Mouse (Mus musculus): Measurements from ENCODE around the gene Gfy. TPM values are rescaled to one million over a fixed set of nuclear protein-coding genes. Genes with fewer than 3 reads are reported as not detected.

The Gfy gene
- not detected for total RNA-seq (2023)

GRCm38 (mm10) chr7:45179469-45179868, at the start of gene Gfy:
TSS of gene Gfy (minus strand) at chr7:45179569.

GRCm38 (mm10) chr7:45215673-45216441, 36.5 kb upstream of the Gfy start, which contains the start of gene Tead2:
TSS of gene Tead2 (plus strand) at chr7:45215753.

GRCm38 (mm10) chr7:45211851-45212251, 32.5 kb upstream of the Gfy start, which contains the start of gene Dkkl1:
TSS of gene Dkkl1 (minus strand) at chr7:45212147.

GRCm38 (mm10) chr7:45204380-45205143, 25.2 kb upstream of the Gfy start, which contains the start of gene Ccdc155:
TSS of gene Ccdc155 (minus strand) at chr7:45204892.

GRCm38 (mm10) chr7:45180896-45181477, 1.6 kb upstream of the Gfy start, which contains the start of gene Pth2:
TSS of gene Pth2 (plus strand) at chr7:45180995.

GRCm38 (mm10) chr7:45163735-45164490, 15.5 kb downstream of the Gfy start, which contains the start of gene Slc17a7:
TSS of gene Slc17a7 (plus strand) at chr7:45163949.

GRCm38 (mm10) chr7:45154096-45154992, 25.0 kb downstream of the Gfy start, which contains the start of the genes Pih1d1 and Aldh16a1:
TSS of gene Pih1d1 (plus strand) at chr7:45154303.
TSS of gene Aldh16a1 (minus strand) at chr7:45154584.

GRCm38 (mm10) chr7:45135993-45136567, 43.3 kb downstream of the Gfy start, which contains the start of the genes Gm45713 and Flt3l:
TSS of gene Gm45713 (minus strand) at chr7:45136231.
TSS of gene Flt3l (minus strand) at chr7:45136432.

GRCm38 (mm10) chr7:45128624-45129246, 50.6 kb downstream of the Gfy start, which contains the start of gene Rpl13a:
TSS of gene Rpl13a (minus strand) at chr7:45128761.

Other genes starting within 250 kb of the Gfy start
- not detected for gene Tsks, start 236.4 kb downstream of the Gfy start, total RNA-seq (2023)
- not detected for gene Cpt1c, start 204.7 kb downstream of the Gfy start, total RNA-seq (2023)
- gene Prmt1, start 193.0 kb downstream of the Gfy start, total RNA-seq (2023) = 100 to 1,000 TPM; 154 to 155 TPM
- gene Irf3, start 181.9 kb downstream of the Gfy start, total RNA-seq (2023) = 100 to 1,000 TPM; 195 TPM
- 10 to 100 TPM; 35.3 to 36.9 TPM for gene Bcl2l12, start 180.9 kb downstream of the Gfy start, total RNA-seq (2023)
- gene Scaf1, start 163.2 kb downstream of the Gfy start, total RNA-seq (2023) = 100 to 1,000 TPM; 100 to 104 TPM
- 10 to 100 TPM; 20.1 to 20.2 TPM for gene Rras, start 161.6 kb downstream of the Gfy start, total RNA-seq (2023)
- 10 to 100 TPM; 77.6 to 78.0 TPM for gene Prr12, start 126.7 kb downstream of the Gfy start, total RNA-seq (2023)
- 10 to 100 TPM; 65.6 to 78.2 TPM for gene Nosip, start 117.1 kb downstream of the Gfy start, total RNA-seq (2023)
- gene Prrg2, start 116.9 kb downstream of the Gfy start, total RNA-seq (2023) = 1 to 10 TPM; 2.9 to 3.9 TPM
- 1 to 10 TPM; 3.6 to 6.8 TPM for gene Rcn3, start 87.3 kb downstream of the Gfy start, total RNA-seq (2023)
- gene Fcgrt, start 75.7 kb downstream of the Gfy start, total RNA-seq (2023) = 10 to 100 TPM; 29.9 to 39.6 TPM
- gene Rps11, start 55.1 kb downstream of the Gfy start, total RNA-seq (2023) = 1,000 to 10,000 TPM; 2,440 to 2,508 TPM
- 1,000 to 10,000 TPM; 4,339 to 4,395 TPM for gene Rpl13a, start 50.8 kb downstream of the Gfy start, total RNA-seq (2023)
- gene Gm45713, start 43.3 kb downstream of the Gfy start, total RNA-seq (2023) = not detected
- 10 to 100 TPM; 77.8 to 83.8 TPM for gene Flt3l, start 43.1 kb downstream of the Gfy start, total RNA-seq (2023)
- 10 to 100 TPM; 40.5 to 51.7 TPM for gene Pih1d1, start 25.3 kb downstream of the Gfy start, total RNA-seq (2023)
- 100 to 1,000 TPM; 128 to 137 TPM for gene Aldh16a1, start 25.0 kb downstream of the Gfy start, total RNA-seq (2023)
- not detected for gene Slc17a7, start 15.6 kb downstream of the Gfy start, total RNA-seq (2023)
- gene Pth2, start 1.4 kb upstream of the Gfy start, total RNA-seq (2023) = not detected
- 1 to 10 TPM in 1 of 2 experiments, under 1 TPM in 1; 0.46 to 1.1 TPM for gene Ccdc155, start 25.3 kb upstream of the Gfy start, total RNA-seq (2023)
- 1 to 10 TPM in 1 of 2 experiments, under 1 TPM in 1; 0.83 to 2.3 TPM for gene Dkkl1, start 32.6 kb upstream of the Gfy start, total RNA-seq (2023)
- not detected for gene Tead2, start 36.2 kb upstream of the Gfy start, total RNA-seq (2023)
- gene Cd37, start 59.5 kb upstream of the Gfy start, total RNA-seq (2023) = 1,000 to 10,000 TPM; 1,836 to 1,886 TPM
- gene Slc6a16, start 61.5 kb upstream of the Gfy start, total RNA-seq (2023) = not detected
- 1 to 10 TPM; 1.1 to 1.9 TPM for gene Slc6a21, start 97.9 kb upstream of the Gfy start, total RNA-seq (2023)
- 10 to 100 TPM in 1 of 2 experiments, 1 to 10 TPM in 1; 8.6 to 16.3 TPM for gene Trpm4, start 154.2 kb upstream of the Gfy start, total RNA-seq (2023)
- gene Hrc, start 155.7 kb upstream of the Gfy start, total RNA-seq (2023) = not detected
- gene Ppfia3, start 187.4 kb upstream of the Gfy start, total RNA-seq (2023) = under 1 TPM in 1 of 2 experiments, not detected in 1; 0.17 TPM
- 1 to 10 TPM; 1.2 to 1.5 TPM for gene Lin7b, start 191.0 kb upstream of the Gfy start, total RNA-seq (2023)
- gene Snrnp70, start 216.2 kb upstream of the Gfy start, total RNA-seq (2023) = 100 to 1,000 TPM; 614 to 615 TPM
- not detected for gene Kcna7, start 226.1 kb upstream of the Gfy start, total RNA-seq (2023)
- gene Ntf5, start 234.1 kb upstream of the Gfy start, total RNA-seq (2023) = not detected
- not detected for gene Lhb, start 241.3 kb upstream of the Gfy start, total RNA-seq (2023)